Mouse (Mus musculus): Measurements from ENCODE around the gene Olfr203. TPM values are rescaled to one million over a fixed set of nuclear protein-coding genes. Genes with fewer than 3 reads are reported as not detected.

The Olfr203 gene
- not detected in 2 replicates for polyA plus RNA-seq (2012; rRNA removed)

GRCm38 (mm10) chr16:59298581-59298980 lies at the start of gene Olfr203:
Gene Olfr203, plus strand, starts transcription at chr16:59298881.

GRCm38 (mm10) chr16:59272532-59272931 lies 26.1 kb upstream of the Olfr203 start, which contains the start of gene Olfr201:
Gene Olfr201, minus strand, starts transcription at chr16:59272632.

GRCm38 (mm10) chr16:59286693-59287092 lies 12.0 kb upstream of the Olfr203 start, which contains the start of gene Olfr202:
Gene Olfr202, minus strand, starts transcription at chr16:59286793.

GRCm38 (mm10) chr16:59318148-59318547 lies 19.5 kb downstream of the Olfr203 start, which contains the start of gene Olfr204:
Gene Olfr204, minus strand, starts transcription at chr16:59318248.

GRCm38 (mm10) chr16:59331038-59331437 lies 32.4 kb downstream of the Olfr203 start, which contains the start of gene Olfr205:
Gene Olfr205, minus strand, starts transcription at chr16:59331138.

GRCm38 (mm10) chr16:59349146-59349545 lies 50.5 kb downstream of the Olfr203 start, which contains the start of gene Olfr206:
Gene Olfr206, minus strand, starts transcription at chr16:59349246.

Other genes with a start within 250 kb of the Olfr203 start
- gene Olfr190, start 220.9 kb upstream of the Olfr203 start, polyA plus RNA-seq (2012; rRNA removed) = not detected in 2 replicates
- not detected in 2 replicates for gene Olfr191, start 209.1 kb upstream of the Olfr203 start, polyA plus RNA-seq (2012; rRNA removed)
- not detected in 2 replicates for gene Olfr193, start 187.0 kb upstream of the Olfr203 start, polyA plus RNA-seq (2012; rRNA removed)
- gene Olfr194, start 177.8 kb upstream of the Olfr203 start, polyA plus RNA-seq (2012; rRNA removed) = not detected in 2 replicates
- gene Olfr195, start 151.8 kb upstream of the Olfr203 start, polyA plus RNA-seq (2012; rRNA removed) = not detected in 2 replicates
- not detected in 2 replicates for gene Olfr196, start 128.4 kb upstream of the Olfr203 start, polyA plus RNA-seq (2012; rRNA removed)
- not detected in 2 replicates for gene Olfr198, start 95.3 kb upstream of the Olfr203 start, polyA plus RNA-seq (2012; rRNA removed)
- gene Olfr199, start 79.1 kb upstream of the Olfr203 start, polyA plus RNA-seq (2012; rRNA removed) = not detected in 2 replicates
- gene Olfr201, start 26.2 kb upstream of the Olfr203 start, polyA plus RNA-seq (2012; rRNA removed) = 0.01 TPM in 2 replicates
- gene Olfr202, start 12.1 kb upstream of the Olfr203 start, polyA plus RNA-seq (2012; rRNA removed) = not detected in 2 replicates
- gene Olfr204, start 19.4 kb downstream of the Olfr203 start, polyA plus RNA-seq (2012; rRNA removed) = not detected in 2 replicates
- gene Olfr205, start 32.3 kb downstream of the Olfr203 start, polyA plus RNA-seq (2012; rRNA removed) = not detected in 2 replicates
- not detected in 2 replicates for gene Olfr206, start 50.4 kb downstream of the Olfr203 start, polyA plus RNA-seq (2012; rRNA removed)
- not detected in 2 replicates for gene Olfr209, start 65.1 kb downstream of the Olfr203 start, polyA plus RNA-seq (2012; rRNA removed)
- not detected in 2 replicates for gene Gabrr3, start 108.5 kb downstream of the Olfr203 start, polyA plus RNA-seq (2012; rRNA removed)
- gene Riox2, start 172.9 kb downstream of the Olfr203 start, polyA plus RNA-seq (2012; rRNA removed) = 5.8 TPM in 2 replicates